Mouse (Mus musculus) ES-E14 (cell line): ENCODE data around the gene Ltbp1.

Source experiments
- CHD2 ChIP-seq: IDR thresholded peaks from 2 replicates; pipeline ENCODE4 v1.6.1; 2014; ENCODE audit warnings: mild to moderate bottlenecking, low read depth, low read length, inconsistent platforms
- HCFC1 ChIP-seq: IDR thresholded peaks from 2 replicates; pipeline ENCODE4 v1.6.1; 2012; ENCODE audit warnings: low read length, inconsistent platforms, borderline replicate concordance; ENCODE audit not compliant: insufficient read depth
- ZC3H11A ChIP-seq: IDR thresholded peaks from 2 replicates; pipeline ENCODE4 v1.6.1; 2012; ENCODE audit warnings: low read depth, mild to moderate bottlenecking, inconsistent platforms, low read length, borderline replicate concordance
- ZNF384 ChIP-seq: IDR thresholded peaks from 2 replicates; pipeline ENCODE4 v1.6.1; 2012; ENCODE audit warnings: low read depth, low read length, inconsistent platforms

GRCm38 (mm10) chr17:75273272-75273671, 267.9 kb downstream of the Ltbp1 start:
- TF ChIP-seq HCFC1 (no peak), CHD2 (no peak), ZNF384 (no peak), ZC3H11A (no peak)
